Mouse (Mus musculus) CH12.LX (cell line): ENCODE data around the gene Igf1r. TPM values are rescaled to one million over a fixed set of nuclear protein-coding genes. Genes with fewer than 3 reads are reported as not detected.

Experiments
- DNase-seq: peaks from one replicate; pipeline ENCODE4 v3.0.0-alpha.2; 2013; ENCODE audit errors: extremely low read depth
- H3K27ac ChIP-seq: 2 replicates; pipeline ENCODE4 v1.5.1; 2012; ENCODE audit warnings: low read depth, mild to moderate bottlenecking, control low read depth, moderate library complexity; ENCODE audit not compliant: insufficient read depth
- H3K27me3 ChIP-seq: replicated peaks from 2 replicates; pipeline ENCODE3; 2012; ENCODE audit warnings: inconsistent platforms
- H3K36me3 ChIP-seq, 2 experiments: replicated peaks in 1 of 2; 2 replicates each; pipeline versions ENCODE3 to v1.6.1; 2012; ENCODE audit warnings: inconsistent platforms in 1 of 2, low read length in 1 of 2, mild to moderate bottlenecking in 1 of 2, mixed read lengths in 1 of 2, moderate library complexity in 1 of 2; ENCODE audit not compliant: control insufficient read depth in 1 of 2, insufficient read depth in 1 of 2
- H3K4me1 ChIP-seq, 2 experiments: 2 replicates each; pipeline ENCODE4 v1.6.1; 2012; ENCODE audit warnings: inconsistent platforms in 1 of 2, moderate library complexity in 1 of 2; ENCODE audit not compliant: insufficient read depth in 2 of 2, control insufficient read depth in 1 of 2
- H3K4me2 ChIP-seq: 2 replicates; pipeline ENCODE4 v1.6.1; 2012; ENCODE audit warnings: low read depth, mild to moderate bottlenecking, control low read depth; ENCODE audit not compliant: poor library complexity, insufficient read depth, severe bottlenecking
- H3K4me3 ChIP-seq, 3 experiments: fragments of 150-350 bp in 1 of 3; sonication (generic) in 1 of 3; replicated peaks in 1 of 3; 2 replicates each; pipeline versions ENCODE3 to v1.5.1; 2011 to 2012; ENCODE audit warnings: low read depth in 2 of 3, low read length in 2 of 3, mild to moderate bottlenecking in 2 of 3, moderate library complexity in 2 of 3, control low read depth in 1 of 3, improper control_type of control experiment in 1 of 3, inconsistent platforms in 1 of 3, mixed read lengths in 1 of 3; ENCODE audit not compliant: poor library complexity in 1 of 3
- H3K79me2 ChIP-seq: replicated peaks from 2 replicates; pipeline ENCODE4 v1.6.1; 2012; ENCODE audit warnings: mild to moderate bottlenecking, moderate library complexity; ENCODE audit not compliant: control insufficient read depth, poor library complexity, insufficient read depth, severe bottlenecking; ENCODE audit errors: extremely low read depth
- H3K9ac ChIP-seq: 2 replicates; pipeline ENCODE4 v1.6.1; 2012; ENCODE audit warnings: low read depth, mild to moderate bottlenecking, control low read depth, moderate library complexity; ENCODE audit not compliant: insufficient read depth
- H3K9me3 ChIP-seq: replicated peaks from 2 replicates; pipeline ENCODE3; 2012; ENCODE audit warnings: low read length, inconsistent platforms, mixed read lengths
- CHD1 ChIP-seq: IDR thresholded peaks from 2 replicates; pipeline ENCODE4 v1.6.1; 2012; ENCODE audit warnings: low read depth, low read length, improper control_type of control experiment, inconsistent platforms
- CHD2 ChIP-seq: IDR thresholded peaks from 2 replicates; pipeline ENCODE4 v1.6.1; 2011; ENCODE audit warnings: low read length, improper control_type of control experiment
- CTCF ChIP-seq, 2 experiments: IDR thresholded peaks in 1 of 2; conservative IDR thresholded peaks in 1 of 2; 2 replicates each; pipeline ENCODE4 v1.5.1; 2011 to 2012; ENCODE audit warnings: low read depth in 2 of 2, low read length in 2 of 2, improper control_type of control experiment in 1 of 2, inconsistent platforms in 1 of 2, mild to moderate bottlenecking in 1 of 2, moderate library complexity in 1 of 2
- E2F4 ChIP-seq: IDR thresholded peaks from 2 replicates; pipeline ENCODE4 v1.6.1; 2011; ENCODE audit warnings: low read depth, low read length, improper control_type of control experiment; ENCODE audit not compliant: insufficient replicate concordance
- HCFC1 ChIP-seq: IDR thresholded peaks from 2 replicates; pipeline ENCODE4 v1.6.1; 2012; ENCODE audit warnings: low read depth, mild to moderate bottlenecking, inconsistent platforms, low read length, improper control_type of control experiment
- IRF4 ChIP-seq: IDR thresholded peaks from 2 replicates; pipeline ENCODE4 v1.6.1; 2014; ENCODE audit warnings: low read depth, mild to moderate bottlenecking, inconsistent platforms, low read length, improper control_type of control experiment
- JUND ChIP-seq: conservative IDR thresholded peaks from 2 replicates; pipeline ENCODE4 v1.6.1; 2011; ENCODE audit warnings: low read depth, low read length, improper control_type of control experiment
- KAT2A ChIP-seq: IDR thresholded peaks from 2 replicates; pipeline ENCODE4 v1.6.1; 2012; ENCODE audit warnings: low read length, improper control_type of control experiment, inconsistent platforms; ENCODE audit not compliant: insufficient replicate concordance
- MAFK ChIP-seq: IDR thresholded peaks from 2 replicates; pipeline ENCODE4 v1.6.1; 2011; ENCODE audit warnings: low read length, improper control_type of control experiment; ENCODE audit not compliant: insufficient replicate concordance
- MEF2A ChIP-seq: IDR thresholded peaks from 2 replicates; pipeline ENCODE4 v1.6.1; 2014; ENCODE audit warnings: low read depth, mild to moderate bottlenecking, inconsistent platforms, low read length, improper control_type of control experiment, borderline replicate concordance
- MXI1 ChIP-seq: IDR thresholded peaks from 2 replicates; pipeline ENCODE4 v1.6.1; 2011; ENCODE audit warnings: mild to moderate bottlenecking, low read depth, low read length, improper control_type of control experiment
- MYC ChIP-seq: IDR thresholded peaks from 2 replicates; pipeline ENCODE4 v1.6.1; 2011; ENCODE audit warnings: low read depth, mild to moderate bottlenecking, improper control_type of control experiment, low read length
- NELFE ChIP-seq: IDR thresholded peaks from 2 replicates; pipeline ENCODE4 v1.6.1; 2011; ENCODE audit warnings: low read depth, low read length, improper control_type of control experiment
- NRF1 ChIP-seq: IDR thresholded peaks from 2 replicates; pipeline ENCODE4 v1.6.1; 2014; ENCODE audit warnings: low read depth, mild to moderate bottlenecking, inconsistent platforms, low read length, improper control_type of control experiment, moderate library complexity
- PAX5 ChIP-seq: IDR thresholded peaks from 2 replicates; pipeline ENCODE4 v1.6.1; 2012; ENCODE audit warnings: low read length, inconsistent platforms, mixed read lengths
- RAD21 ChIP-seq: IDR thresholded peaks from 2 replicates; pipeline ENCODE4 v1.6.1; 2011; ENCODE audit warnings: low read depth, mild to moderate bottlenecking, low read length, improper control_type of control experiment, moderate library complexity
- TBP ChIP-seq: conservative IDR thresholded peaks from 2 replicates; pipeline ENCODE4 v1.6.1; 2011; ENCODE audit warnings: low read depth, low read length, improper control_type of control experiment
- TCF12 ChIP-seq: IDR thresholded peaks from 2 replicates; pipeline ENCODE4 v1.6.1; 2014; ENCODE audit warnings: low read depth, mild to moderate bottlenecking, inconsistent platforms, low read length, improper control_type of control experiment
- UBTF ChIP-seq: IDR thresholded peaks from 2 replicates; pipeline ENCODE4 v1.6.1; 2012; ENCODE audit warnings: low read depth, mild to moderate bottlenecking, inconsistent platforms, low read length, improper control_type of control experiment, moderate library complexity
- ZKSCAN1 ChIP-seq: IDR thresholded peaks from 2 replicates; pipeline ENCODE4 v1.6.1; 2012; ENCODE audit warnings: low read depth, inconsistent platforms, low read length, improper control_type of control experiment, borderline replicate concordance
- ZNF384 ChIP-seq: IDR thresholded peaks from 2 replicates; pipeline ENCODE4 v1.6.1; 2012; ENCODE audit warnings: low read depth, low read length, improper control_type of control experiment, inconsistent platforms
- dilution Hi-C: fragments of 300-500 bp; cut with MboI; formaldehyde crosslinking; loops from 2 replicates; pipeline ENCODE4 v1.14.3; 2020; ENCODE audit warnings: low sequenced_read_pairs; ENCODE audit not compliant: extremely low pct_unique_long_range_greater_than_20kb, extremely low pct_ligation_motif_present
- in situ Hi-C: fragments of 300-500 bp; cut with MboI; formaldehyde crosslinking; loops from 3 replicates; pipeline ENCODE4 v1.14.3; 2019; ENCODE audit warnings: low sequenced_read_pairs, low pct_ligation_motif_present, low pct_unique_long_range_greater_than_20kb, mixed read lengths
- polyA plus RNA-seq: library from polyadenylated mRNA; unstranded; fragments of >175 nt; gene quantifications from 2 replicates; pipeline ENCODE4 v1.2.1, GENCODE M21; 2012; ENCODE audit warnings: low read depth; ENCODE audit not compliant: insufficient read length
- total RNA-seq, 2 experiments: library from RNA; depleted of rRNA; stranded (reverse); fragments of 300-350 nt in 1 of 2; fragments of >200 nt in 1 of 2; gene quantifications; 2 replicates each; pipeline ENCODE4 v1.2.3; 2012 to 2014

The Igf1r gene
- total and polyA plus RNA-seq, 3 experiments, result 0.19 to 1.6 (median 0.29) TPM

- no peak overlapping the region for H3K9ac ChIP-seq
- in situ Hi-C loops (no loop called here), dilution Hi-C loops (no loop called here)
- H3K4me1 ChIP-seq, result peaks cover 8 to 38% of the 10 kb centered on the region in 2 experiments
- no peaks in the 10 kb centered on the region for H3K36me3 ChIP-seq
- no peak overlapping the region for H3K4me3 ChIP-seq
- no peak overlapping the region for H3K27ac ChIP-seq
- no peak overlapping the region for H3K4me2 ChIP-seq
- peaks cover 9% of the 10 kb centered on the region for H3K27me3 ChIP-seq
- H3K79me2 ChIP-seq, result no peaks in the 10 kb centered on the region
- H3K9me3 ChIP-seq, result no peaks in the 10 kb centered on the region
- TF ChIP-seq CHD1 (no peak), E2F4 (no peak), MEF2A (no peak), IRF4 (no peak), PAX5 (no peak), ZNF384 (no peak), TCF12 (no peak), UBTF (no peak), MXI1 (no peak)
- no peak for DNase-seq
Observed at GRCm38 (mm10) chr7:68236817-68237216, 284.2 kb downstream of the Igf1r start.

- no peak for DNase-seq
- Histone ChIP-seq H3K9me3 (no peaks in the 10 kb centered on the region), H3K9ac (no peak overlapping the region), H3K27me3 (peaks cover 9% of the 10 kb centered on the region), H3K27ac (no peak overlapping the region), H3K4me1 (peaks cover 0 to 29% of the 10 kb centered on the region in 2 experiments; a peak in 2 of 4 replicates), H3K79me2 (no peaks in the 10 kb centered on the region), H3K36me3 (no peaks in the 10 kb centered on the region), H3K4me2 (no peak overlapping the region), H3K4me3 (no peak overlapping the region)
- TF ChIP-seq UBTF (no peak), ZKSCAN1 (no peak), E2F4 (no peak), TBP (no peak), MYC (no peak), CHD2 (no peak), JUND (no peak), NRF1 (no peak), MXI1 (no peak), HCFC1 (no peak), PAX5 (no peak), NELFE (no peak), RAD21 (no peak), CTCF (conservative IDR thresholded peaks at IDR 0.05 in 1 of 2, IDR thresholded peaks at IDR 0.05 in 1 of 2; ENCODE audit: low read depth in 2 of 2, low read length in 2 of 2) (no peak), MAFK (no peak), MEF2A (no peak), KAT2A (no peak)
- in situ Hi-C loops (no loop called here), dilution Hi-C loops (no loop called here)
Observed at GRCm38 (mm10) chr7:68239220-68239827, 286.7 kb downstream of the Igf1r start.
